Mouse (Mus musculus): ENCODE measurements around the gene E030018B13Rik. TPM values are rescaled to one million over a fixed set of nuclear protein-coding genes. Genes with fewer than 3 reads are reported as not detected.

E030018B13Rik gene
- total RNA-seq (2021) = not detected in 2 replicates
- long read RNA-seq, experiment 1 = 0 reads
- long read RNA-seq, experiment 2 = 0 reads

GRCm38 (mm10) chr7:63916268-63916907, at the start of gene E030018B13Rik:
E030018B13Rik (plus strand) TSS chr7:63916857.
- DNase-seq = no peak

GRCm38 (mm10) chr7:63868356-63868918, 48.2 kb upstream of the E030018B13Rik start:
- no peak for DNase-seq

GRCm38 (mm10) chr7:63871698-63872097, 45.0 kb upstream of the E030018B13Rik start:
- DNase-seq = no peak

- DNase-seq = no peak
Measured at GRCm38 (mm10) chr7:63873880-63874279, 42.8 kb upstream of the E030018B13Rik start.

- DNase-seq = no peak
Measured at GRCm38 (mm10) chr7:63875686-63876085, 41.0 kb upstream of the E030018B13Rik start.

GRCm38 (mm10) chr7:63876640-63877039, 40.0 kb upstream of the E030018B13Rik start:
- DNase-seq = no peak

GRCm38 (mm10) chr7:63877610-63878009, 39.0 kb upstream of the E030018B13Rik start:
- no peak for DNase-seq

- DNase-seq = no peak
Measured at GRCm38 (mm10) chr7:63879583-63879982, 37.1 kb upstream of the E030018B13Rik start.

- DNase-seq = no peak
Measured at GRCm38 (mm10) chr7:63882739-63883138, 33.9 kb upstream of the E030018B13Rik start.

- DNase-seq = no peak
Measured at GRCm38 (mm10) chr7:63885025-63885424, 31.6 kb upstream of the E030018B13Rik start.

- DNase-seq = peak; percentile 51
Measured at GRCm38 (mm10) chr7:63887034-63887551, 29.6 kb upstream of the E030018B13Rik start.

- no peak for DNase-seq
Measured at GRCm38 (mm10) chr7:63887602-63888123, 29.0 kb upstream of the E030018B13Rik start.

- no peak for DNase-seq
Measured at GRCm38 (mm10) chr7:63888674-63889073, 28.0 kb upstream of the E030018B13Rik start.

GRCm38 (mm10) chr7:63889116-63889975, 27.3 kb upstream of the E030018B13Rik start:
- DNase-seq = no peak

GRCm38 (mm10) chr7:63891488-63892075, 25.1 kb upstream of the E030018B13Rik start:
- DNase-seq = no peak

GRCm38 (mm10) chr7:63893201-63893600, 23.5 kb upstream of the E030018B13Rik start:
- DNase-seq = no peak

GRCm38 (mm10) chr7:63893729-63894128, 22.9 kb upstream of the E030018B13Rik start:
- DNase-seq = no peak

GRCm38 (mm10) chr7:63894662-63895061, 22.0 kb upstream of the E030018B13Rik start:
- no peak for DNase-seq

- no peak for DNase-seq
Measured at GRCm38 (mm10) chr7:63895223-63895622, 21.4 kb upstream of the E030018B13Rik start.

- DNase-seq = peak; percentile 58
Measured at GRCm38 (mm10) chr7:63896276-63896967, 20.2 kb upstream of the E030018B13Rik start.

GRCm38 (mm10) chr7:63896968-63897468, 19.6 kb upstream of the E030018B13Rik start:
- peak; percentile 96 for DNase-seq
